Mouse (Mus musculus) kidney, postnatal 10 days (tissue): ENCODE measurements at regions not wholly inside any gene's neighbourhood (a gene's known extent, or its start where the extent isn't known, plus 50 kb on each side); places are given as distances from the start of the nearest gene placed in this dataset.

ENCODE experiments used
- DNase-seq: peaks from one replicate; pipeline ENCODE4 v3.0.0; 2021; ENCODE audit warnings: mixed read lengths

GRCm38 (mm10) chr16:49580708-49581107 is 118.3 kb upstream of the Ift57 start:
- DNase-seq = peak; percentile 5

GRCm38 (mm10) chr16:49606500-49606899 is 92.5 kb upstream of the Ift57 start:
- peak; percentile 22 for DNase-seq

DNA sequence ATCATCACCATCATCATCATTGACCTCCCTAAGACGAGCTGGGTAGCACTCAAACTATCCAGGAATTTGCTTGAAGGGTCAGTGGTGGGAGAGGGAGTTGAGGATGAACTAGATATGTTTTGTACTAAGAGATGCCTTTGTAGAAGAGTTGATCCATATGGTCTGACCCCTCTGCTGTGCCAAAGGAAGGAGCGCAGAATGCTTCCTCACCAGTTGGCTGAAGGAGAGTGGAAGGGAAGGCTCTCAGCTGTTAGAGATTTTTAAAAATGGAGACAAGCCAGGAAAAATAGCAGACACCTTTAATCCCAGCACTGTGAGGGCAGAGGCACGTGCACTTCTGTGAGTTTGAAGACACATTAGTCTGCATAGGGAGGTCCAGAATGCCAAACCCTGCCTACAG is 84.2 kb upstream of the Ift57 start:
- no peak for DNase-seq

GRCm38 (mm10) chr16:49615342-49616020 is 83.6 kb upstream of the Ift57 start:
- DNase-seq = no peak

- DNase-seq = peak; percentile 21
Measured at GRCm38 (mm10) chr16:49616263-49616872, 82.7 kb upstream of the Ift57 start.

DNA sequence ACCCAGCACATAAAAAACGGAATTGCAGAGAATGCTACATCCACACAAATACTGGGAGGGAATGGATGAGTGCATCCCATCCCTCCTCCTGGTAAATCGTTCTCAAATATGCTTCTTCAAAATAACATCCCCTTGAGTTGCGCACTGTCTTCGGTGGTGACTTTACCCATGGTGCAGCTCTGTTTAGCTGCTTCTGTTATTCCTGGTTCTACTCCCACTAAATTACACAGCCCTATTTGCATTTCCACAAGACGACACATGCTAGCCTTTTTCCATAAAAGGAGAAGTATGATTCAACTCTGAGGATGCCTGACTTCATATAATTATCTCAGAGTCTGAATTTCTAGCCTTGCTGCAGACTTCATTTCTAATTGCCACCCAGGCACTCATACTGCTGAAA is 65.5 kb upstream of the Ift57 start:
- no peak for DNase-seq

- no peak for DNase-seq
Measured at GRCm38 (mm10) chr16:49635506-49635905, 63.5 kb upstream of the Ift57 start.

DNA sequence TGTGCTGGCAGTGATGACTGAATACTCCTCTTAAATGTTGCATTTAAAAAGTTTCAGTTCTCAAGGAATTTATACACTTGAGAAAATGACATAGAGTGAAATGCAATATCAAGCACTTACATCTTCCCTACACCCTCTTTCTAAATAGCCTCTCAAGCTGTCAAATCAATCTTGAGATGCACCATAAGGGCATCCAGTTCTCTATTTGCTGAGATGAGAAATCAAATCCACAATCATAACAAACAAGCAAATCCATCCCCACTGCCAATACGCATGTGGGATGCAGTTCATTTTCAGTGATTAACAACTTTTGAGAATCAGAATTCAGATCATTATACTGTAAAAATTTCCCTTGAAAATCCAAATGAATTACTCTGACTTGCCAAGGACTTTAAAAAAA is 62.6 kb upstream of the Ift57 start:
- DNase-seq = no peak

DNA sequence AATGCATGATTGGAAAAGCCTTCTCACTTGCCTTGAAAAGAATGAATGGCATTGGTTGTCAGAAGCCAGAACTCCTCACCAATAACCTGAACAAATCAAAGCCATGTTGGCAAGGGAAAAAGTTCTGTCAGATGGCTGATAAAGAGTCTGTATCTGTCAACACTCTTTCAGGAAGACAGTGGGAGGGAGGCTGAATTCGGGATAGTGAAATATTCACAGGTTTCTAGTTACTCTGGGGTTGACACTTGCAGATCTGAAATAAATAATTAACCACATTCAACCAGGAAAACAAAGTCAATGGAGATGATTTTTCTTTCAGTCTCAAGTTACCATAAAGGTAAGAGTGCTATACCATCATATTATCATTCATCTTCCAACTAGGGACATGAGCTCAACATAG is 56.3 kb upstream of the Ift57 start:
- no peak for DNase-seq

DNA sequence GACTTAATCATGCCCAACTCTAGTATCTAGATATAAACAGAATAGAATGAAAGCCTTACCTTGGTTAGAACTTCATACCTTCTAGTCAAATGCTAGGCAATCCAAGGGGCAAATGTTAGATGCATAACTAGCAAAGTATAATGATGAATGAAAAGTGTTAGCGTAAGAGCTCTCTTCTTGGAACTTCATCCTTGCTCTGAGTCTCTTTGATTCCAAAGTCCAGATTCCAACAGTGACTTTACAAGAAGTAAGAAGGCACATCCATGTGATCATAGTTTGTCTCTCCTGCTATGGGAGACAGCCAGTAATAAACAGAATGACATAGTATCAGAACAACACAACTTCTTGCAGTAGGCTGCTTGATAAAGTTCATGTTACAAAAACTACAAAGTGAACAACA is 54.6 kb upstream of the Ift57 start:
- no peak for DNase-seq

- DNase-seq = no peak
Measured at GRCm38 (mm10) chr16:49646479-49646878, 52.6 kb upstream of the Ift57 start.
